Mouse (Mus musculus) spleen, adult 12 weeks (tissue): ENCODE data around the gene Piezo1.

Experiments
- DNase-seq: peaks from one replicate; pipeline ENCODE4 v3.0.0; 2022; ENCODE audit warnings: low spot score

Gene Piezo1

DNA sequence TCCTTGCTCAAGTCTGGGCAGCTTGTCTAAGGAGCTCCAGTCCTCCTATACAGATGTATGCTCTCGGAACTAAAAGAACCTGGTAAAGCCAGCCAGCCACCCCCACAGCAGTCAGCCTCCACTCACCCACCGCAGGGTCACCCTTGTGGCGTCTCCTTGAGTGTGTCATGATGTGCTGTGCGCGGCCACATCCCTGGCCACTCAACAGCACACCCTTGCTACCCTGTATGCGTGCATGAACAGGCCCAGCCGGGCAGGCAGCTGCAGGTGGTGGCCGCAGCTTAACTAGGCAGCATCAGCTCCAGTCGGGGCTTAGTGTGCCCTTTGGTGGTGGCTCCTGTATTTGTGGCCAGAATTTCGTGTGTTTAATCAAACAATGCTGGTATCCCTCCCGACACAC lies 94.0 kb downstream of the Piezo1 start:
- no peak for DNase-seq

DNA sequence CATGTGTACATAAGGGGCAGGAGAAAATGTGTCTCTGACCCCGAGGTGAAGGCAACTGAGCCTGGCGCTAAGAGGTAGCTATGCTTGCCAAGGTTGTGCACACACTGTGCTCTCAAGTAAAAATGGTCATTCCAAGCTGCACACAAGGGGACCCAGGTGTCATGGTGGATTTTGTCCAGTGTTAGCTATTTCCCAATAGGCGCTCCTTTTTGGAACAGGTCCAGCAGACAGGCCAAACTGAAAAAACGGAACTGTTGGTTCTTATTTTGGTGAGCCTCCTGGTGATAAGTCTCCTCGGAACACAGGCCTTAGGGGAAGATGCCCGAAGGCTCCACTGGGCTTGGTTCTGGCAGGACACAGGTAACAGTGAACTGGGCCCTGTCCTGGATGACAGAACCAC lies 96.7 kb downstream of the Piezo1 start:
- no peak for DNase-seq

DNA sequence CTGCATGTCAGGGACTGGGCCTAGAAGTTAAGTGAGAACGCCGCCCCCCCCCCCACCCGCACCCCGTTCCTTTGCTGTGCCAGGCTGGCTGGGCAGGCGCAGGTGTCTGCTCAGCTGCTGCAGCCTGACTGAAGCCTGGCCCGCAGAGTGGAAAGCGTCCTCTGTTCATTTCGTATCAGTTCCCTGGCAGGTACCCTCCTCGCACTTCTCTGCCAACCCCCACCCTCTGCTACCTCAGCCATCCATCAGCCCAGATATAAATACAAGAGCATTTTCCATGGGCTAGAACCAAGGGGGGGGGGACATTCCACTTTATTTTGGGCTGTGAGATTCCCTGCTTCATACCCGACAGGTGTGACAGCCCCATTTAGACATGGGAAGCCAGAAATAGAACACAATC lies 99.0 kb downstream of the Piezo1 start:
- DNase-seq = no peak

DNA sequence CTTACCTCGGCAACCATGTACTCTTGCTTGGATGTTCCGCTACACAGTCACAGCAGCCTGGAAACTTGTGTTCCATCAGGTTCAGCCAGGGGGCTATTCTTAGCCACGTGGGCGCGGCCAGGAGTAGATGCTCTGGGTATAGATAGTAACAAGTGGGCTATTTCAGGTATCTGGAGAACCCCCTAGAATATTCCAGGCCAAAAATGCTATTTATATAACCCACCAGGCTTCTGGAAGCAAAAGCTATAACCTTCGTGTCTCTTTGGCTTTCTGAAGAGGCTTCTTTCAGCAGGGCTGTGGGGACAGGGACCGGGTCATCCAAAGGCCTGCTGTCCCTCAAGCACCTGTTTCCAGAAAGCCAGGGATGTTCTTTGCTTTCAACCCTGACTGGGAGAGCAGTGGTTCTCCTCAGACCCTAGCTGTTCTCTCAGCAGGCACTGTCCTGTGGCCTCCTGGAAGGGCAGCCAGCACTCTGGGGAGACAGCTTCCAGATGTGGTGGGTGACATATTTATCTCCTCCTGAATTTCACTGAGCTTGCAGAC lies 99.9 kb downstream of the Piezo1 start:
- DNase-seq = no peak

DNA sequence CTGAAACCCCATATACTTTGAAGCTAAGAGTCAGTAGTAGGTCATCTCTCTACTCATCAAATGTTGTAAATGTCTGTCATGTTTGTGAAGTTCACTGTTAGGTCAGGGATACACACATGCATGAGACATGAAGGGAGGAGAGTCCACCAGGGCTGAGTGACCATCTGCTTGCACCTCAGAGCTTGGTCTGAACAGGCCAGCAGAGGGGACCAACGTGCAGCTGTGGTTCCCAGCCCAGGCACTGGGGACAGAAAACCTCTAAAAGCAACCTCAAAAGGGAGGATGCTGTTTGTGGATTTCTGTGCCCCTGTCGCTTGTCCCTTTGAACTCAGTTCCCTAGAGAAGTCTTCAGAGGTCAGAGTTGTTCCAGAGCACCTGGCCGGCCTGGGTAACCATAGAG lies 105.9 kb downstream of the Piezo1 start:
- DNase-seq = no peak

DNA sequence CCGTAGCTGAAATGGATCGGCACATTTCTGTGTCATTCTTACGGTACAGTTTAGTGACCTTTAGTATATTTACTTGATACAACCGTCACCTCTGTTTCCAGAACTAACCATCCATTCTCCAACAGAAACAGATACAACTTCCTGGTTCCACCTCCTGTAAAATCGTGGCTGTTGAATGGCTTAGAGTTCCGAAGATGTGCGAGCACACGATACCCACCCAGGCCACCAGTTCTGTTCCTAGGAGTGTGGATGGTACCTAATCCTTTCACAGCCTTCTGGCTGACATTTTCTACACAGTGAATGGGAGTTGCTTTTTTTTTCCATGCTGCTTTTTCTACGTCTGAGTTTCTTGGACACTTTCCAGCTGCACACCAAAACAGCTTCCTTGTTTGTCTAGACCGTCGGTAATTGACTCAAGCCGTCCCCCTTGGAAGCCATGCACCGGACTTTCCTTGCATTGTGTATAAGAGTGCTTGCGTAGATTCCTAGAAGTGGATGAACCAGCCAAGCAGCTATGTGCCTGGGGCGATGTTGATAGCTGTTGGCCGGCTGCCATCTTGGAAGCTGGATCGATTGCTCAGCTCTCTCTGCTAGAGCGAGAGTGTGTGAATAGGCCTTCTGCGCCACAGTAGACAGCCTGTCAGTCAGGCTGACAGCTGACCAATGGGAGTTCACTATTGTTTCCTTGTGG lies 106.9 kb downstream of the Piezo1 start:
- DNase-seq = peak; percentile 69

DNA sequence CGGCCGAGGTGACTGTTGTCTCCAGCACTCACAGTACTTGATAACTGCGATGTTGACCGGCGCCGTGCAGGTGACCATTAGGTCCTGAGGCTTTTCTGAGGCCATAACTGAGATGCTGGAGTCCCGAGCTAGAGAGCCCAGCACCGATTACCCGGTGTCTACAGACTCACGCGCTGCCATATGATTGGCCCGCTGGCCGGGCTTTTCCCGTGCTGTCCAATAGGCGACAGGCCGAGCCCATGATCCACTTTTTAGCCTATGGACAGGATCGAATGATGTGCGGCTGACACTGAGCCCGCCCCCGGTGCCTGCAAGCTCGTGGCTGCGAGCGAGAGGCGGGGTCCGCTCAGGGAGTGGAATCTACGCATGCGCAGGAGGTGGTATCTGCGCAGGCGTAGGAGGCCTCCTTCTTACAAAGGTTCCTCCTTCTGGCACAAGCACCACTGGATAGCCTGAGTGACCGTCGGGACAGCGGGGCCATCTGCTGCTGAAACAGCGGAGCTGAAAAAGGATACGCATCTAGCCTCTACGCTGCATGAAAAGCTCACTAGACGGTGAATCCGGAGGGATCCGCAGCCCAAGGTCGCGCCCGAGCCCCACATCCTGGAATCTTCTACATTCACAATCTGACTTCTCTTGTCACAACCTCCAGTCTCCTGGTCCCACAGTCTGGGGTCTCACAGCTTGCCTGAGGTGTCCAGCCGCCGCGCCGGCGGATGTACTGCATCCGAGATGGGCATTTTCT lies 107.7 kb downstream of the Piezo1 start, which contains the start of gene Mvd:
Gene Mvd, minus strand, starts transcription at position 161 of the 745 bp plus-strand sequence.
- peak; percentile 95 for DNase-seq

DNA sequence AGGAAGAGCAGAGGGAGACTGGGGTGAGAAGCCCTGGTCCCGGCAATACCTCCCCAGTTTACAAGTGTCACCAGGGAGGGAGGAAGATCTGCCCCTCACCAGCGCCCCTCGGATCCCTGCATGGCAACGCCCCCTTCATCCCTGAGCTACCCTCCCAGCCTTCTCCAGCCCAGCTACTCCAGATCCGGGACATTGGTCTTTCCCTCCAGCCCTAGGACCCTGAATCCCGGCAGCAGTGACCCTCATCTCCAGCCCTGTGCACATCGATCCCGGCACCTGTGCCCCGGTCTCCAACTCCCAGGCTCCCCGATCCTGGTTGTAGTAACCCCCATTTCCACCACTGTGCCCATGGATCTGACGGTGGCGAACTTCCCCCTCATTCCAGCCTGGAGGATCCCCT lies 108.3 kb downstream of the Piezo1 start:
- no peak for DNase-seq

DNA sequence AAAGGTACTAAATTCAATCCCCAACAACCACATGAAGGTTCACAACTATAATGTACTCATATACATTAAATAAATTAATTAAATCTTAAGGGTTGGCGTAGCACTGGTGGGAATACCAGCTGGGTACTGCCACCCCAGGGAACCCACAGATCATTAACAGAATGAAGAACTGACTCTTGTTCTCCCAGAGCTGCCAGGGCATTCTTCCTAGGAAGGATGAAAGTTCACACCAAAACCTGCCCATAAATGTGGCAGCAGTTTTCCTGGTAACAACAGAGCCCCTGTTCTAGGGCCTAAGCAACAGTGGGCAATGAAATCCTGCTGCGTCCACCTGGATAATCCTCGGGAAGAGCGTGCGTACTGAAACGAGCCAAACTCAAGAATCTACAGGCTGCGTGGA lies 108.8 kb downstream of the Piezo1 start:
- DNase-seq = no peak

DNA sequence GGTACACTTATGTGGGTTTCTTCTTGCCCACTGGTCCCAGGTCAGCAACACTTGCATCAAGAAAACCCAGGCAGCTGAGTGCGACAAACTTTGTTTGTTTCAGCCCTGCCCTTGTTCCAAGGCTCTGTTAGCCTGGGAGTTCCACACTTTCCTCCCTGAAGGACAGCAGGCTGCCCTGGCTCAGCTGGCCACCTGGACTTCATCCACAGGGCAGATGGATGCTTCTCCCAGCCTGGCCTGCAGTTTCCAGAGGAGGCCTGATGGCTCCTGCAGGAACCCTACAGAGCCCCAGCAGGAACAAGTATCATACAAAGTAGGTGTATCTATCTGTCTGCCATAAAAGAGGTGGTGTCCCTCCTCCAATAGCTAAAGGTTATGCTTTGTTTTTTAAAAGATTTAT lies 109.8 kb downstream of the Piezo1 start:
- no peak for DNase-seq

DNA sequence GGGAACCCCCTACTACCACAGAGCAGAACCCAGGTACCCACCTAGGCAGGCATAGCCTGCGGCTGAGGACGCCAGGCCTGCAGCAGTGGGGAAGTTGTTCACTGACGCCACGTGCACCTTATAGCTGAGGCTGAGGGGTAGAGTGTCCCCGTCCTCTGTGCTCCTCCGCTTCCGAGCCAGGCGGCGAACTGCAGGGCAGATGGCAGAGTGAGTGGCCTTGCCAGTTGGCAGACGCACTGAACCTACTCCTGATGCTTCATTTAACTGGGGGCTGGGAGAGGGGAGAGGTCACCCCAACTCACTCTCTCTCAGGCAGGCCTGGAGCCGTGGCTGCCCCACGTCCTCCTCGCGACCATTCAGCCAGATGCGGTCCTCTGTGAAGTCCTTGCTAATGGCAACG lies 111.8 kb downstream of the Piezo1 start:
- no peak for DNase-seq

DNA sequence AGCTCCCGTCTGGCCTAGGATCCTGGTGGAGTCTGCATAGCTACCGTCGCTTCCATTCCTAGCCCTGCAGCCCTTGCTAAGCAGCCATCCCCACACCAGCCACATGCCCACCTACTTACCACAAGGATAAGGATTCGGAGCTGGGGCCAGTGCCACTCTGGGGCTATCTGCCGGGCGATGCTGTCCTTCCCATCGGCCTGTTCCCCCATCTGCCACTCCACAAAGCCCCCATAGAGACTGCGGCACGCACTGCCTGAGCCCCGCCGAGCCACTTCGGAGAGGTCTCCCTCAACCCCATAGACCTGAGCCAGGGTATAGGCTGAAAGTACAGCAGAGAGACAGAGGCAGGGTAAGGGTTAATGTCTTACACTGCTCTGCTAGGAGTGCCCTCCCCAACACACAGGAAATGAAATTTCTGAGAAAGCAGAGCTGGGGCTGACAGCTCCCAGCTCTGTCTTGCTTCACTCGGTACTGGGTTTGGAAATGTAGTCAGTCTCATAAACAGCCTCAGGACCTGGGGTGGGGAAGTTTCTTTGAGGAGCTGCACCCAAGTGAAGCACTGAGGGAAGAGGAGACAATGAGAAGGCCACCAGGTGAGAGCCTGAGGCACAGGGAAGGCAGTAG lies 113.3 kb downstream of the Piezo1 start:
- no peak for DNase-seq

DNA sequence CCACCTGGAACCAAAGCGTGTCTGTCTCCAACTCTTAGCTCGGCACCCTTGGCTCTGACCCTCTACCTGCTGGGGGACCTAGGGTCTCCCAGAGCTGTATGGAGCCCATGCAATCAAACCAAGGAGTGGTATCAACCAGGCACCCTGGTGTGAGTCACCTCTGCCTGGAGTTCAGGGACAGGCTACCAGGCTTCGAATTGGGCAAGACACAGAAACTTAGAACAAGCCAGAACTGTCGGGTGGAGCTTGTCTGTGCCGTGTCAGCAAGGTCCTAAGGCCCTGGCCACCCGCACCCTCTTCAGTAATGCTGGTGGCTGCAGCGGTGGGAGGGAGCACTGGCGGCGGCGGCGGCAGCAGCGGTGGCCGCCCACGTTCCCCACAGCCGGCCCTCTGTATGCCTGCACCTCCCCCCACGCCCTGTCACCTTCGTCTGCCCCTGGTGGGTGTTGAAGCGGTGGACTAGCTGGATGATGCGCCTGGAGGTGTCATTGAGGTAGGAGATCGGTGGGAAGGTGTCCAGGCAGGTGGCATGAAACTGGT lies 114.5 kb downstream of the Piezo1 start:
- DNase-seq = no peak

DNA sequence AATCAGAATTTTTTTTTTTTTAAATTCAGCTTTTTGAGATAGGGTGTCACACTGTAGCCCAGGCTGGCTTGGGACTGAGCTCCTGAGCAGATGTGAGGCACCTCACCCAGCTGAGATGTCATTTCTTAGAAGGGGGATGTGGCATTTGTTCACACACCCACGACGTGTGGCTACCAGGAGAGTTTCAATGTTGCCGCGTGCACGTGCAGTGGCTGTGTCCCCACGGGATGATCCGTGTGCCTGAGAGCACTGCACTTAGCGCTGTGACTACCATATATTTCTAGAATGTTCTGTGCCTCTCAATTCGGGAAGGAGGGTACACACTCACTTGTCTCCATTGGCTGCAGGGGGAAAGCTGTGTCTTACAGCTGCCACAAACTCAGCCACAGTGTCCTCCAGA lies 115.0 kb downstream of the Piezo1 start:
- DNase-seq = no peak

DNA sequence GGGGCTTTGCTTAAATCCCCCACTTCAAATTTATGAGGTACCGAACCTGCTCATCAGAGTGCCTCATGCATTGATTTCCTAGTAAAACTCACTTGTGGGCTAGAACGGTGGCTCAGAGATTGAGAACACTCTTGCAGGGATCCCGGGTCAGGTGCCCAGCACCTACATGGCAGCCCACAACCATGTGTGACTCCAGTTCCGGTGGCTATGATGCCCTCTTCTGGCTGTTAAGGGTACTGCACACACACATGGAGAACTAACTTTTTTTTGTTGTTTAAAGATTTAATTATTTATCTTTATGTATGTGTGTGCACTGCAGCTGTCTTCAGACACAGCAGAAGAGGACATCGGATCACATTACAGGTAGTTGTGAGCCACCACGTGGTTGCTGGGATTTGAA lies 115.8 kb downstream of the Piezo1 start:
- DNase-seq = no peak

DNA sequence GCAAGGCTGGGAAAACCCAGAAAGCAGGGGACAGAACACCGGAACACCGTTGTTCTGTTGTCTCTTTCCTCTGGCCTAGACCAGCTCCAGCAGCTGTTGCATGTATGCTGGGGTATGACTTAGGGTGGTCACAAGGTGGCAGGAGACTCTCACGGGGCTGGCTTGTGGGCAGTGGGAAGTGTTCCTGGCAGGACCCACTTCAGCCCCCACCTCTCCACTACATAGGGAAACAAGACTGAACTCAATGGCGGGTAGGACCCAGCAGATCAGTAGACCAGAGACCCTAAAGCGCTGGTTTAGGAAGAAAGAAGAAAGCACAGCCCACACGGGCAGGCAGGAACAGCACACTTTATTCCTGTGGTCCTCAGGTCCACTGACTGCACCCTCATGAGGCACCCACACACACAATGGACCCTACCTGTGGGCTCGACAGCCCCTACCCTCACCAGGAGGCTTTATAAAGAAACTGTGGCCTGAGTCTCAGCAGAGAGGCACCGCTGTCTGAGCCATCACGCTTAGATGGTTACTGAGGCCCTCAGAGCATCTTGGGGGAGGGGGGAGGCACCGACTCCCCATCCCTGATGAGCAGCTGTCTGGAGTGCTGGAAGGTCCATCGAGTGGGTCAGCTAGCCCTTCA lies 117.7 kb downstream of the Piezo1 start:
- DNase-seq = no peak

DNA sequence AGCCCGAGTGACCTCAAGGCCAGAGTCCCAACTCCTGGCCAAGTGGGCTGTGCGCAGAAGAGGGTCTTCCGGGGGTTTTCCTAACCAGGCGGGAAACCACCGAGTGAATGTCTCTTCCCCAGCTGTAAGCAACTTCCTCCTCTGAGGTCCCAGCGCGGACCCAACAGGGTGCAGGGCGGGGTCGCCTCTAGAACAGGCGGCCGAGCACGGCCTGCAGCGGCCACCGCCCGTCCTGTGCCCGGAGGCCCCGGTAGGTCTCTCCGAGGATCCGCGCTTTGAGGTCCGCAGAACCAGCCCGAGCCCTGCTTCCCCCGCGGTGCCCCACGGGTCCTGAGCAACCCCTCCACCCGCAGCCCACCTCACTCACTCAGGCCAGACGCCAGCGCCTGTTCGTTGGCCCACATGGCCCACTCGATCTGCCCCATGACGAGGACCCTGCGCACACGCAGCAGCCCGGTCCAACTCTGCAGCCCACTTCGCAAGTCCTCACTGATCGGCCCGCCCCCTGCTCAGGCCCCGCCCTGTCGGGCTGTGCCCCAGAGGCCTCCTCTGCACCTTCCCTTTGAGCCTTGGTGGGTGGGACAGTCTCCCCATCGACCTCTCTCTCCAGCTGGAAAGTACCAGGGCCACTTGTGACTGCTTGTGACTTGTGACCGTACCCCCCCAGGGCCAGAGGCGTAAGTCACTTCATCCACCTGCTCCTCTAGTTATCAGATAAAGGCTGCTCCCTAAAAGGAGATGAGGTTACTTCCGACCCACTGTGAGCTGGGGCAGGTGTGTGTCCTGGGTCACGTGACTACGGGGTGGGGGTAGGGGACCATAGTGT lies 118.5 kb downstream of the Piezo1 start, which contains the start of gene Cyba:
Gene Cyba, minus strand, starts transcription at position 488 of the 826 bp plus-strand sequence.
- DNase-seq = peak; percentile 71
